Mouse (Mus musculus): Measurements from ENCODE around the gene Tmem200b.

Gene Tmem200b

GRCm38 (mm10) chr4:131910237-131910994 is 11.2 kb upstream of the Tmem200b start:
- no peak for DNase-seq (ENCODE audit: low spot score)

- no peak for DNase-seq (ENCODE audit: low spot score)
Measured at GRCm38 (mm10) chr4:131911521-131911920, 10.1 kb upstream of the Tmem200b start.

- no peak for DNase-seq (ENCODE audit: low spot score)
Measured at GRCm38 (mm10) chr4:131913526-131913925, 8.0 kb upstream of the Tmem200b start.

GRCm38 (mm10) chr4:131914046-131914643 is 7.4 kb upstream of the Tmem200b start:
- DNase-seq (ENCODE audit: low spot score) = no peak

GRCm38 (mm10) chr4:131914891-131915469 is 6.6 kb upstream of the Tmem200b start:
- DNase-seq (ENCODE audit: low spot score) = no peak

- no peak for DNase-seq (ENCODE audit: low spot score)
Measured at GRCm38 (mm10) chr4:131915821-131916328, 5.7 kb upstream of the Tmem200b start.

GRCm38 (mm10) chr4:131916425-131916824 is 5.1 kb upstream of the Tmem200b start:
- DNase-seq (ENCODE audit: low spot score) = peak; percentile 83

- DNase-seq (ENCODE audit: low spot score) = no peak
Measured at GRCm38 (mm10) chr4:131917010-131917555, 4.5 kb upstream of the Tmem200b start.

GRCm38 (mm10) chr4:131918026-131918533 is 3.5 kb upstream of the Tmem200b start:
- no peak for DNase-seq (ENCODE audit: low spot score)

- no peak for DNase-seq (ENCODE audit: low spot score)
Measured at GRCm38 (mm10) chr4:131918711-131919500, 2.7 kb upstream of the Tmem200b start.

GRCm38 (mm10) chr4:131919506-131920140 is 1.9 kb upstream of the Tmem200b start:
- DNase-seq (ENCODE audit: low spot score) = no peak

- DNase-seq (ENCODE audit: low spot score) = peak; percentile 55
Measured at GRCm38 (mm10) chr4:131920141-131920594, 1.4 kb upstream of the Tmem200b start.

GRCm38 (mm10) chr4:131920595-131921351 is 798 bp upstream of the Tmem200b start:
- DNase-seq (ENCODE audit: low spot score) = peak; percentile 61

GRCm38 (mm10) chr4:131922404-131922803 is 833 bp downstream of the Tmem200b start:
- no peak for DNase-seq (ENCODE audit: low spot score)

GRCm38 (mm10) chr4:131924096-131924810 is 2.7 kb downstream of the Tmem200b start:
- DNase-seq (ENCODE audit: low spot score) = peak; percentile 56

- DNase-seq (ENCODE audit: low spot score) = no peak
Measured at GRCm38 (mm10) chr4:131929146-131929545, 7.6 kb downstream of the Tmem200b start.

- DNase-seq (ENCODE audit: low spot score) = no peak
Measured at GRCm38 (mm10) chr4:131939459-131939858, 17.9 kb downstream of the Tmem200b start.

- no peak for DNase-seq (ENCODE audit: low spot score)
Measured at GRCm38 (mm10) chr4:131940846-131941245, 19.3 kb downstream of the Tmem200b start.

- no peak for DNase-seq (ENCODE audit: low spot score)
Measured at GRCm38 (mm10) chr4:131947848-131948247, 26.3 kb downstream of the Tmem200b start.

GRCm38 (mm10) chr4:131949903-131950302 is 28.3 kb downstream of the Tmem200b start:
- DNase-seq (ENCODE audit: low spot score) = no peak
